Mouse (Mus musculus) MEL (cell line): ENCODE measurements around the gene Pttg1ip.
A peak's percentile ranks its signal among the peaks of the same experiment; 100 is the strongest.

Experiments
- CHD2 ChIP-seq: IDR thresholded peaks from 2 replicates; pipeline ENCODE4 v1.6.1; 2011; ENCODE audit warnings: low read length, improper control_type of control experiment
- CTCF ChIP-seq, 3 experiments: IDR thresholded peaks in 2 of 3; conservative IDR thresholded peaks in 1 of 3; 2 replicates each; pipeline ENCODE4 v1.5.1; 2011 to 2012; ENCODE audit warnings: low read length in 3 of 3, low read depth in 2 of 3, mild to moderate bottlenecking in 2 of 3, improper control_type of control experiment in 1 of 3, inconsistent platforms in 1 of 3, mixed read lengths in 1 of 3, moderate library complexity in 1 of 3; ENCODE audit not compliant: control insufficient read depth in 1 of 3, insufficient read depth in 1 of 3, poor library complexity in 1 of 3, severe bottlenecking in 1 of 3
- E2F4 ChIP-seq: IDR thresholded peaks from 2 replicates; pipeline ENCODE4 v1.6.1; 2011; ENCODE audit warnings: low read depth, low read length, improper control_type of control experiment, borderline replicate concordance
- MEF2A ChIP-seq: IDR thresholded peaks from 2 replicates; pipeline ENCODE4 v1.6.1; 2014; ENCODE audit warnings: low read depth, mild to moderate bottlenecking, inconsistent platforms, low read length, improper control_type of control experiment; ENCODE audit not compliant: poor library complexity, insufficient replicate concordance, severe bottlenecking; ENCODE audit errors: extremely low read depth
- SIN3A ChIP-seq: IDR thresholded peaks from 2 replicates; pipeline ENCODE4 v1.6.1; 2012; ENCODE audit warnings: low read length, improper control_type of control experiment, inconsistent platforms
- TAL1 ChIP-seq: IDR thresholded peaks from 2 replicates; pipeline ENCODE4 v1.6.1; 2012; ENCODE audit warnings: mild to moderate bottlenecking, inconsistent platforms, low read length, moderate library complexity, mixed read lengths
- TBP ChIP-seq: IDR thresholded peaks from 2 replicates; pipeline ENCODE4 v1.8.0; 2011; ENCODE audit warnings: low read depth, low read length, improper control_type of control experiment
- TCF12 ChIP-seq: IDR thresholded peaks from 2 replicates; pipeline ENCODE4 v1.6.1; 2014; ENCODE audit warnings: low read depth, mild to moderate bottlenecking, inconsistent platforms, low read length, improper control_type of control experiment, moderate library complexity
- USF1 ChIP-seq: IDR thresholded peaks from 2 replicates; pipeline ENCODE4 v1.6.1; 2014; ENCODE audit warnings: low read depth, mild to moderate bottlenecking, inconsistent platforms, low read length, improper control_type of control experiment, moderate library complexity
- ZC3H11A ChIP-seq: IDR thresholded peaks from 2 replicates; pipeline ENCODE4 v1.6.1; 2012; ENCODE audit warnings: low read depth, mild to moderate bottlenecking, inconsistent platforms, low read length, improper control_type of control experiment

DNA sequence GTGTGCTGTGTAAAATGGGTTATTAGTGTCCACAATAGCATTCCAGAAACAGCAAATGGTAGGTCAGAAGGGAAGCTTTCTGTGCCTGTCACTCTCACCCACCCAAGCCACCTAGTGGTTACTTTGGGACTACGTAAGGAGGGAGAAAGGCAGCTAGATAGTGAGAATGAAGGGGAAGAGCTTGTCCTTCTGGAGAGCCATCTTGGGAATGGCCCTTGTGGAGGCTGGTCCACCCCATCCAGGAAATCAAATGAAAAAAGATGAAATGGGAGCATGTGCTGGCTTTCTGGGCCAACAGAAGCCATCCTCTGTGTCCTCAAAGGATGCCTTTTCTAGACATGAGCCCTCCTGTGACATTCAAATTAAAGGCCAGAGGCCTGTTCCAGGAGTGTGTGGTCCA lies 23.8 kb downstream of the Pttg1ip start:
- TF ChIP-seq CTCF (IDR thresholded peaks at IDR 0.05 in 2 of 3, conservative IDR thresholded peaks at IDR 0.05 in 1 of 3; ENCODE audit: control insufficient read depth in 1 of 3, insufficient read depth in 1 of 3, low read depth in 2 of 3, low read length in 3 of 3, poor library complexity in 1 of 3, severe bottlenecking in 1 of 3) = peak; percentile 46 to 79 (median 73)
- no peak for TF ChIP-seq MEF2A
- no peak for TF ChIP-seq TBP
- no peak for TF ChIP-seq CHD2
- TF ChIP-seq ZC3H11A = no peak
- TF ChIP-seq TAL1 = no peak
- 0 out of 2 replicates have a peak, but pooled peaks have one; percentile 44 for TF ChIP-seq SIN3A
- no peak for TF ChIP-seq E2F4
- TF ChIP-seq TCF12 = no peak
- 0 out of 2 replicates have a peak, but pooled peaks have one; percentile 3 for TF ChIP-seq USF1
